Mouse (Mus musculus): ENCODE results near the gene Vmn2r45.
"Not testable (repeated sequence)": the region's sequence is repeated elsewhere in the genome, so short reads cannot be mapped to it uniquely, and the experiment has no call there.

The Vmn2r45 gene

DNA sequence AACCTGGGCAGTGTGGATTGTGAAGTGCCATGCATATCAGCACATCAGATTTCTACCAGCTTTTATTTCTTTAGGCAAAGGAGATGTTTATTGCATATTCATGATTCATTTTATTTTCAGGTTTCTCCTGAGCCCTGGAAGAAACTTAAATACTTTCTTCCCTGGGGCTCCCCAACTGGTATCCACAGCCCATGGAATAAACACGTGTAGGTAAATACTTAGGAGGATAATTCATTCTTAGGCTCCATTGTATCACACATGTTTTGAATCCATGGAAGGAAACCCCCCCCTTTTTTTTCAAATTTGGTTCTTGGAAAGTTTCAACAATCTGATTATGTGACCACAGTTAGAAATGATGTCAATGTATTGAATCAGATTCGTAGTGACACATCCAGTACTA lies at the start of gene Vmn2r45:
Gene Vmn2r45, minus strand, starts transcription at position 101 of the 400 bp plus-strand sequence.
- DNase-seq (ENCODE audit: extremely low read depth, low read depth): not testable (repeated sequence)

All from MEL-GATA-1-ER (cell line).